Mouse (Mus musculus) gastrocnemius, postnatal 36 days (tissue): Measurements from ENCODE around the gene Gm45021. TPM values are rescaled to one million over a fixed set of nuclear protein-coding genes. Genes with fewer than 3 reads are reported as not detected.

Source experiments
- DNase-seq, 2 experiments: peaks; one replicate each; pipeline ENCODE4 v3.0.0; 2022
- intact Hi-C: fragments of 180-260 bp; cut with DNase I; formaldehyde crosslinking; loops from one replicate; pipeline ENCODE4 v1.15.1; 2025
- long read RNA-seq, 2 experiments: library from polyadenylated mRNA; stranded (forward); transcript quantifications; one replicate each; pipeline ENCODE4 v2.0.0; 2021
- total RNA-seq, 2 experiments: library from RNA; stranded (reverse); gene quantifications; 2 replicates each; pipeline ENCODE4 v1.2.3; 2021

Gene Gm45021
- total RNA-seq: not detected
- long read RNA-seq, experiment 1, partial matches to known transcripts: 0 of 1 reads
- long read RNA-seq, experiment 1, other reads (novel, unspliced or antisense): 1 of 1 reads
- long read RNA-seq, experiment 2, partial matches to known transcripts: 0 of 3 reads
- long read RNA-seq, experiment 2, other reads (novel, unspliced or antisense): 3 of 3 reads

DNA sequence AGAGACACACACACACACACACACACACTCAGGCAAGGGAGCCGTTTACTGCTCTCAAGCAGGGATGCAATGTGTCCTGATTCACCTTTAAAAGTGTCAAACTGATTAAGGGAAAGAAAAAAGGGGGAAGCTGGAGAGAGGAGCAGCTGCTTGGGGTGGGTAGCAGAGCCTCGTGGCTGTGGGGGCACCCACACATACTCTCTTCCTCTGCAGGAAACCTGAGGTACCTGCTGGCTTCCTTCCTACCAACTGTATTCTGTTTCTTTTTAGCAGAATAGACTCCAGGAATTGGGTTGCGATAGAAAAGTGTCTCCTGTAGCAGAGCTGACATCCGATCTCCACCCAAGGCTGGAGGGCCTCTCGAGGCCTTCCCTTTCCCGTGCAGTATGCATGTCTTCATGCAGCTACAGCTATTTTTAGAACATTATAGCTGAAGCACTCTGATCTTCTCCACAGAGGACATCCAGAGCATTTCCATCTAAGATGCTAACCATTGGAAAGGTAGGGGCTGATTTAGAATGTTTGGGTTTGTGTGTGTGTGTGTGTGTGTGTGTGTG lies at the start of gene Gm45021:
Gm45021 (plus strand) TSS at position 417 of the 557 bp plus-strand sequence.
- intact Hi-C loops: loop anchor here (5.0 kb wide), 1 partner anchor 43 kb away; no protein-coding TSS in a partner anchor
- no peak for DNase-seq

- DNase-seq: no peak
- intact Hi-C loops: loop anchor here (5.0 kb wide), 1 partner anchor 363 kb away; no protein-coding TSS in a partner anchor
These were observed 49.5 kb upstream of the Gm45021 start for GRCm38 (mm10) chr6:48539860-48540259.

DNA sequence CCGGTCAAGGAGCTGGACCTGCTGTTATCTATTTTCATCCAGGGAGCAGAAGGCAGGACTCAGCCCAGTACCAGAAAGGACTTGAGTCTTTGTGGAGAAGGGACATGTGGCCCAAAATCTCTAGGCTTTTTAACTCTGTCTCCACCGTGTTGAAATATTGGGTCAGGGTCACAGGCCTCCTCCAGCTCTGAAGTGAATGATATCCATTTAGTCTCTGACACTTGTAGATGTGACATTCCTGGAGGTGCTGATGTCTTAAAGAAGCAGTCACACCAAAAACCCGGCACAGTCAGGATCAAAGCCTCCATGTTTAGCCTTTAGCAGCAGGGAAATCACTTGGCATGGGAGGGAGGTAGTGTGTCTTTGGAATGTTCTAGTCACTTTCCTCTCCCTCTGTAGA lies 48.7 kb upstream of the Gm45021 start:
- no peak for DNase-seq
- intact Hi-C loops: no loop called here

GRCm38 (mm10) chr6:48541560-48542450 lies 47.6 kb upstream of the Gm45021 start:
- DNase-seq: peak in 1 of 2 experiments; percentile 72
- intact Hi-C loops: no loop called here

DNA sequence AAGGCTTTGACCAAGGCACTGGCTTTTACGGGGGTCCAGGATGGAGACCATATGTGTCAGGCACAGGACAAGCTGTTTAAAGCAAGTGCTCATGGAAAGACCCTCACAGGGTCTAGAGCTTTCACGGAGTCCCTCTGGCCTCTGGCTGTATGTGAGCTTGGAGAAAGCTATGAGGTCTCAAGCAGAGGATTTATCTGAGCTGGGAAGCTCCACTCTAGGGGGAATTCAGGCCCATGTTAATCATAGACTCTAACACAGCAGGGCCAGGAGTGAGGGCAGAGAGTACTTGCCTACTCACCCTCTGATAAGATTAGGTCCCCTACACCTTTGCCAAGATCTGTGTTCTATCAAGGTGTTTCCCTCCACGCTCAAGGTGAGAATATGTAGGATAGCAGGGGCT lies 46.8 kb upstream of the Gm45021 start:
- no peak for DNase-seq
- intact Hi-C loops: no loop called here

- intact Hi-C loops: no loop called here
- DNase-seq: no peak
These were observed 44.2 kb upstream of the Gm45021 start for GRCm38 (mm10) chr6:48545251-48545650.

- intact Hi-C loops: no loop called here
- DNase-seq: no peak
These were observed 43.1 kb upstream of the Gm45021 start for GRCm38 (mm10) chr6:48546271-48546670.

DNA sequence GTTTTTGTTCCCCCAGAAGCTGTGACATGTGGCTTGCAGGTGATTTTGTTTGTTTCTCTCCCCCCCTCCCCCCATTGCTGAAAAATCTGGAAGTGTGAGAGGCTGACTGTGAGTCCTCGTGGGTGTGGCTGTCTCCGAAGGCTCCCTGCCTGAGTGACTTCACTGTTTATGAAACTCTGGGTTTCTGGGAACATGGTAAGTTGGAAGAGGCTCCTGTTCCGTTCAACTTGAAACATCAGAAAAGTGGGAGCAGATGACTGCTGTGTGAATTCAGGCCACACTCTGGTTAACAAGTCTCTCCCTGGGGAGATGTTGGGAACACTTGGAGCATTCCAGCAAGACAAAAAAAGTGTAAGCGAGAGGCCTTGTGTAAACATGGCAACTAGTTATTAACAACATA lies 42.6 kb upstream of the Gm45021 start:
- DNase-seq: no peak
- intact Hi-C loops: no loop called here

DNA sequence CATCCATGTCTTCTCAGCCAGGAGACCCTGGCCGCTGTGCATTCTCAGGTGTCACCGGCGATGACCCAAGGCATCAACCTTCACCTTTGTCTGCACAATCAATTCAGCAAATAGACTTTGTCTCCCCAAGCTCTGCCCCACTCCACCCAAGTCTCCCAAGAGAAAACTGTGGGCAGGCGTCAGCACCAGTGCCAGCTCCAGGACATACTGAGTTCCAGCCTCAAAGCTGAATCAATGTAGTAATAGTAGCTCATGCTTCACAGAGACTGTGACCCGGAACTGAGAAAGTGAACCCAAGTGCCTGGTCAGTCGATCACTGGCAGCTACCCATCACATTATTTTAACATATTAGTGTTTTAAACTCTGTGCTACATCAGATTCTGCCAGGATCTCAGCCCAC lies 41.1 kb upstream of the Gm45021 start:
- intact Hi-C loops: no loop called here

DNA sequence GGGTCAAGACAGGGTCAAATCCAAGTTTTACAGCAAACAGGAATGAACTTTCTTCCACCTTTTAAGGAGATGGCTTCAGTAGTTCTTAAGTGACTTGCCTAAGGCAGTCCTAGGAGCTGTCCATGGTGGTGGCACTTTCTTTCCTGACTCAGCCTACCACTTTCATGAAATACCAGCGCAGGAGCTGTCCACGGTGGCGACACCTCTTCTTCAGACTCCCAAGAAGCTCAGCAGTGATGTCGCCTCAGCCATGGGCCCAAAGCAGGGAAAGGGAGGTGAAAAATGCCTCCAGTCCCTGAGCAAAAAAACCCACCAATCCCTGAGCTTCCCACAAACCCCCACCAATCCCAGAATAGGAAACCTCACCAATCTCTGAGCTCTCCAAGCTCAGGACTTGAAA lies 36.5 kb upstream of the Gm45021 start:
- no peak for DNase-seq

More for the DNA sequence above, 41.1 kb upstream of the Gm45021 start:
- no peak for DNase-seq

DNA sequence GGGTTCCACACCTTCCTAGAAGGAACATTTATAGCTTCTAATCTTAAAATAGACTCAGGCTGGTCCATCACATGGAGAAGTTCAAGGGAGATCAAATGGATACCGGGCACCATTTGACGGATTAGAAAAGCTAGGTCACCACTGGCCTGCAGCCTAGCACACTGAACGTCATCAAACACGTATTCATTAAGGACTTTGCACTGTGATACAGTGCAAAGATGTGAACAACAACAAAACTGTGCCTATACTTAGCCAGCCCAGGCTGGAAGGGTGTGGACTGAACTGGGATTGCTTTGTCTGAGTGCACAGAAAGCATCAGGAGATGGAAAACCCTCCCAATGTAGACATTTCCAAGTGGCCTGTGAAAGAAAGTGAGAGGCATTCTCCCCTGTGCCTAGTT lies 35.6 kb upstream of the Gm45021 start:
- intact Hi-C loops: loop anchor here (5.0 kb wide), 1 partner anchor 38 kb away; the partner anchor contains the start of genes Gm44965 and Repin1
- peak in 1 of 2 experiments; percentile 28 for DNase-seq

More for the DNA sequence above, 36.5 kb upstream of the Gm45021 start:
- intact Hi-C loops: loop anchor here (5.0 kb wide), 1 partner anchor 39 kb away; the partner anchor contains the start of genes Gm44965 and Repin1

GRCm38 (mm10) chr6:48554280-48555103 lies 34.9 kb upstream of the Gm45021 start, which contains the start of gene Lrrc61:
Gene Lrrc61, plus strand, starts transcription at chr6:48554796.
- intact Hi-C loops: loop anchor here (5.0 kb wide), 1 partner anchor 38 kb away; the partner anchor contains the start of genes Gm44965 and Repin1
- peak; percentile 98 to 99 for DNase-seq

DNA sequence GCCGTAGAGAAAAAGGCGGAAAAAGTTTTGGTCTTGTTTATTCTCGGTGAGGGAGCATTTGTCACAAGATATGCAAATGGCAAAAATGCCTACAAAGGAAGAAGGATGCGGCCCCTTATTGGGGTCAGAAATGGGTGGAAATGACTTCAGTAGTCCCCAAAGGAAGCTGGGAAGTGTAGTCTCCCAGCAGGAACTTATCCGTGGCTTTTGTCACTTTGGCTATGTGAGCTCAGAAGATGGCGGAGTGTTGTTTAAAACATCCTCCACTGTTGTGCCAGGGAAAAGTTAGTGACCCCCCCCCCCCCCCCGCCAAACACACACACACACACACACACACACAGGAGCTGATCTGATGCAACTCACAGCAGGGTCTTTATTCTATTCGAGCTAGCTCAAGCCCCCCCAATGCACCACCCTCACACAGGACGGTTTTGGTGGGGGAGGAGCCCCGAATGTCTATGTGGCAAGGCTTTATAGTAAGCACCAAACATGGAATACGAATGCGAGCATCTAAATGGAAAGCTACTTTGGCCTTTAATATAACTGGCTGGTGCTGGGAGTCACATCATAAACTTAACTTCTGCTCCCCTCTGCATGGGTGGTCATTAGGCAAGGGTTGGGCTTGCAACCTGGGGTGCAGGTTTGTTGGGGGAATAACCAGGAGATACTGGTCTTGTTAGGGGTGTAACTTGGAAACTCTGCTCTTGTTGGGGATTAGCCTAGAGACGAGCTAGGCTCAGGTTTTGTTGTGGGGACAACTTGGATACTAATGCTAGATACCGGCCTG lies 34.1 kb upstream of the Gm45021 start:
- intact Hi-C loops: no loop called here
- no peak for DNase-seq

DNA sequence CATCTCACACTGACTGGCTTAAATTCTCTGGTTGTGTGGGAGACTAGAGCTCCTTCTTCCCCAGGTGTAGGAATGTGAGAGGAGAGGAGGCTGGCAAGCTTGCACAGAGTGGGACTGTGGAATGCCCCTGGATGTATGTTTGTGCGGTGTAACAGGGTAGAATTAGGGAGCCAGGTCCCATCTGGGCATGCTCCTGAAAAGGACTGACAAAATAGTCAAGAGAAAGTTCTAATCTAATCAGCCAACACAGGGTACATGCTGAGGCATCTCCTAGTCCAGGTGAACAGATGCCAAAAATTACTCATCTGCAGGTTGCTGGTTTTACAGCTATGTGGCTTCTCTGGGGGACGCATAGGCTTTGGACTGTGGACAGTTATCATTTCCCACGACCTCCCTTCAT lies 33.5 kb upstream of the Gm45021 start:
- intact Hi-C loops: no loop called here
- DNase-seq: no peak

GRCm38 (mm10) chr6:48565693-48566310 lies 23.6 kb upstream of the Gm45021 start:
- intact Hi-C loops: no loop called here
- no peak for DNase-seq

- DNase-seq: peak; percentile 54 to 59
- intact Hi-C loops: no loop called here
These were observed 23.1 kb upstream of the Gm45021 start for GRCm38 (mm10) chr6:48566312-48566711.

DNA sequence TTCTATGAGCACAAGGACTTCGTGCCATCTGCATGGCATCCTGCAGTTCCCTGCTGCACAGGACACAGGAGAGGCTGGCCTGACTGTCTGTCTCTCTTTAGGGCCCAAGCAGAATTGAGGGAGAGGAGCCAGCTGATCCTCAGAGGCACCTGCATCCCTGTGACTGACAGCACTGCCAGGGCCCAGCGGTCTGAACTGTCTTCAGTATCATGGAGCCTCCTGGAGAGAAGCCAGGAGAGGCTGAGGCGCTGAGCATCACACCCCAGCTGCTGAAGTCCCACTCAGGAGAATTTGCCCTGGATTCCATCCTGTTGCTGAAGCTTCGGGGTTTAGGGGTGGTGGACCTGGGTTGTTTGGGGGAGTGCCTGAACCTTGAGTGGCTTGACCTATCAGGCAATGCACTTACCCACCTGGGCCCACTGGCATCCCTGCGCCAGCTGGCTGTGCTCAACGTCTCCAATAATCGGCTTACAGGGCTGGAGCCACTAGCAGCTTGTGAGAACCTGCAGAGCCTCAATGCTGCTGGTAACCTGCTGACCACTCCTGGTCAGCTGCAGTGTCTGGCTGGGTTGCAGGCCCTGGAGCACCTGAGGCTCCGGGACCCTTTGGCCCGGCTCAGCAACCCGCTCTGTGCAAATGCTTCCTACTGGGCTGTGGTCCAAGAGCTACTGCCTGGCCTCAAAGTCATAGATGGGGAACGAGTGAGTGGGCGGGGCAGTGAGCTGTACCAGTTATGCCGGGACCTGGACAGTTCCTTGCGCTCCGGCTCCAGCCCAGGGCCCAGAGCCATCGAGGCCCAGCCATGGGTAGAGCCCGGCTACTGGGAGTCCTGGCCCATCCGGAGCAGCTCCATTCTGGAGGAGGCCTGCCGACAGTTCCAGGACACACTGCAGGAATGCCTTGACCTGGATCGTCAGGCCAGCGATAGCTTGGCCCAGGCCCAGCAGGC lies 21.1 kb upstream of the Gm45021 start:
- DNase-seq: peak; percentile 51 to 54
- intact Hi-C loops: no loop called here
